Mouse (Mus musculus) urinary bladder, postnatal 10 days (tissue): ENCODE results near the gene Fam110a.

ENCODE experiments used
- DNase-seq: peaks from one replicate; pipeline ENCODE4 v3.0.0; 2022; ENCODE audit warnings: low spot score

Gene Fam110a

GRCm38 (mm10) chr2:151937893-151938292 lies 42.1 kb downstream of the Fam110a start:
- no peak for DNase-seq

GRCm38 (mm10) chr2:151930389-151931074 lies 49.5 kb downstream of the Fam110a start:
- peak; percentile 75 for DNase-seq

GRCm38 (mm10) chr2:151927103-151927502 lies 52.9 kb downstream of the Fam110a start:
- no peak for DNase-seq

GRCm38 (mm10) chr2:151925715-151926114 lies 54.3 kb downstream of the Fam110a start:
- no peak for DNase-seq

- no peak for DNase-seq
Observed at GRCm38 (mm10) chr2:151924276-151924675, 55.7 kb downstream of the Fam110a start.

- no peak for DNase-seq
Observed at GRCm38 (mm10) chr2:151921596-151921995, 58.4 kb downstream of the Fam110a start.

GRCm38 (mm10) chr2:151921068-151921467 lies 59.0 kb downstream of the Fam110a start:
- no peak for DNase-seq
